Mouse (Mus musculus): Measurements from ENCODE around the gene Olfr15.

GRCm38 (mm10) chr16:3848416-3848815 is 17.7 kb downstream of the Olfr15 start:
- TF ChIP-seq POLR2A (IDR thresholded peaks at IDR 0.05; ENCODE audit: low read depth, low read length) (no peak), CTCF (IDR thresholded peaks at IDR 0.05; ENCODE audit: extremely low read depth, insufficient read depth, insufficient read length, insufficient replicate concordance) (no peak)

Data from spleen, adult 2 months (tissue).